Mouse (Mus musculus): ENCODE data around the gene Arhgef7. TPM values are rescaled to one million over a fixed set of nuclear protein-coding genes. Genes with fewer than 3 reads are reported as not detected.
A peak's percentile ranks its signal among the peaks of the same experiment; 100 is the strongest.

Arhgef7 gene
- total and polyA plus RNA-seq, 3 experiments: 59.7 to 117 (median 114) TPM

- peak in 1 of 2 experiments; percentile 27 for DNase-seq
- Histone ChIP-seq H3K4me3 (no peak overlapping the region), H3K27ac (no peak overlapping the region), H3K9ac (ENCODE audit: low read depth, low read length) (no peak overlapping the region), H3K27me3 (ENCODE audit: control insufficient read depth, insufficient read depth, low read length) (no peaks in the 10 kb centered on the region), H3K4me1 (ENCODE audit: control insufficient read depth, insufficient read depth, low read length) (no peaks in the 10 kb centered on the region; the same call in 1 of the 2 replicates), H3K79me2 (replicated peaks; ENCODE audit: control insufficient read depth, insufficient read depth, low read length) (no peaks in the 10 kb centered on the region), H3K36me3 (ENCODE audit: control insufficient read depth, insufficient read depth, low read length) (no peaks in the 10 kb centered on the region)
- WGBS: 51% methylated on average over 6 of the region's 6 CpGs
- intact Hi-C loops (cut with DNase I): no loop called here
- TF ChIP-seq CTCF (IDR thresholded peaks at IDR 0.05): no peak
- TF ChIP-seq POLR2A (IDR thresholded peaks at IDR 0.05; ENCODE audit: insufficient read depth, low read depth, low read length): no peak
- no peak for TF ChIP-seq EP300 (IDR thresholded peaks at IDR 0.05; ENCODE audit: insufficient read depth, low read depth, low read length)
Measured at GRCm38 (mm10) chr8:11737096-11737495, 9.6 kb downstream of the Arhgef7 start.

GRCm38 (mm10) chr8:11739082-11739481 lies 11.6 kb downstream of the Arhgef7 start:
- Histone ChIP-seq H3K36me3 (ENCODE audit: control insufficient read depth, insufficient read depth, low read length) (no peaks in the 10 kb centered on the region), H3K4me3 (no peak overlapping the region), H3K9ac (ENCODE audit: low read depth, low read length) (no peak overlapping the region), H3K4me1 (ENCODE audit: control insufficient read depth, insufficient read depth, low read length) (no peaks in the 10 kb centered on the region; the same call in 1 of the 2 replicates), H3K79me2 (replicated peaks; ENCODE audit: control insufficient read depth, insufficient read depth, low read length) (no peaks in the 10 kb centered on the region), H3K27me3 (ENCODE audit: control insufficient read depth, insufficient read depth, low read length) (no peaks in the 10 kb centered on the region), H3K27ac (no peak overlapping the region)
- 79% methylated on average over 5 of the region's 5 CpGs for WGBS
- no peak for TF ChIP-seq POLR2A (IDR thresholded peaks at IDR 0.05; ENCODE audit: insufficient read depth, low read depth, low read length)
- TF ChIP-seq CTCF (IDR thresholded peaks at IDR 0.05): peak; percentile 18; the same call in 1 of the 2 replicates
- TF ChIP-seq EP300 (IDR thresholded peaks at IDR 0.05; ENCODE audit: insufficient read depth, low read depth, low read length): no peak
- DNase-seq: no peak
- intact Hi-C loops (cut with DNase I): no loop called here

- no peak for DNase-seq
- 76% methylated on average over 2 of the region's 2 CpGs for WGBS
- H3K4me3 ChIP-seq: no peak overlapping the region
- H3K79me2 ChIP-seq (replicated peaks; ENCODE audit: control insufficient read depth, insufficient read depth, low read length): no peaks in the 10 kb centered on the region
- intact Hi-C loops (cut with DNase I): no loop called here
- TF ChIP-seq EP300 (IDR thresholded peaks at IDR 0.05; ENCODE audit: insufficient read depth, low read depth, low read length) (no peak), CTCF (IDR thresholded peaks at IDR 0.05) (no peak), POLR2A (IDR thresholded peaks at IDR 0.05; ENCODE audit: insufficient read depth, low read depth, low read length) (no peak)
- no peaks in the 10 kb centered on the region; the same call in 1 of the 2 replicates for H3K4me1 ChIP-seq (ENCODE audit: control insufficient read depth, insufficient read depth, low read length)
- no peak overlapping the region for H3K27ac ChIP-seq
- no peaks in the 10 kb centered on the region for H3K27me3 ChIP-seq (ENCODE audit: control insufficient read depth, insufficient read depth, low read length)
- no peak overlapping the region for H3K9ac ChIP-seq (ENCODE audit: low read depth, low read length)
- H3K36me3 ChIP-seq (ENCODE audit: control insufficient read depth, insufficient read depth, low read length): no peaks in the 10 kb centered on the region
Measured at GRCm38 (mm10) chr8:11740857-11741256, 13.3 kb downstream of the Arhgef7 start.

GRCm38 (mm10) chr8:11743580-11743979 lies 16.1 kb downstream of the Arhgef7 start:
- no peak for DNase-seq
- intact Hi-C loops (cut with DNase I): no loop called here
- Histone ChIP-seq H3K27ac (no peak overlapping the region), H3K36me3 (ENCODE audit: control insufficient read depth, insufficient read depth, low read length) (no peaks in the 10 kb centered on the region), H3K79me2 (replicated peaks; ENCODE audit: control insufficient read depth, insufficient read depth, low read length) (no peaks in the 10 kb centered on the region), H3K9ac (ENCODE audit: low read depth, low read length) (no peak overlapping the region), H3K27me3 (ENCODE audit: control insufficient read depth, insufficient read depth, low read length) (no peaks in the 10 kb centered on the region), H3K4me1 (ENCODE audit: control insufficient read depth, insufficient read depth, low read length) (peaks cover 2% of the 10 kb centered on the region; the same call in 1 of the 2 replicates), H3K4me3 (no peak overlapping the region)
- TF ChIP-seq EP300 (IDR thresholded peaks at IDR 0.05; ENCODE audit: insufficient read depth, low read depth, low read length) (no peak), POLR2A (IDR thresholded peaks at IDR 0.05; ENCODE audit: insufficient read depth, low read depth, low read length) (no peak), CTCF (IDR thresholded peaks at IDR 0.05) (no peak)
- WGBS: 50% methylated on average over 10 of the region's 10 CpGs

- DNase-seq: peak; percentile 34 to 39
- Histone ChIP-seq H3K79me2 (replicated peaks; ENCODE audit: control insufficient read depth, insufficient read depth, low read length) (no peaks in the 10 kb centered on the region), H3K27me3 (ENCODE audit: control insufficient read depth, insufficient read depth, low read length) (no peaks in the 10 kb centered on the region), H3K36me3 (ENCODE audit: control insufficient read depth, insufficient read depth, low read length) (no peaks in the 10 kb centered on the region), H3K27ac (peak overlapping the region; percentile 69), H3K9ac (ENCODE audit: low read depth, low read length) (no peak overlapping the region), H3K4me1 (ENCODE audit: control insufficient read depth, insufficient read depth, low read length) (peaks cover 2% of the 10 kb centered on the region; the same call in 1 of the 2 replicates), H3K4me3 (no peak overlapping the region)
- 56% methylated on average over 11 of the region's 11 CpGs for WGBS
- intact Hi-C loops (cut with DNase I): no loop called here
- no peak for TF ChIP-seq POLR2A (IDR thresholded peaks at IDR 0.05; ENCODE audit: insufficient read depth, low read depth, low read length)
- 0 out of 2 replicates have a peak, but pooled peaks have one; percentile 36 for TF ChIP-seq EP300 (IDR thresholded peaks at IDR 0.05; ENCODE audit: insufficient read depth, low read depth, low read length)
Measured at GRCm38 (mm10) chr8:11746850-11747600, 19.5 kb downstream of the Arhgef7 start.

GRCm38 (mm10) chr8:11749472-11749871 lies 22.0 kb downstream of the Arhgef7 start:
- Histone ChIP-seq H3K27me3 (ENCODE audit: control insufficient read depth, insufficient read depth, low read length) (no peaks in the 10 kb centered on the region), H3K79me2 (replicated peaks; ENCODE audit: control insufficient read depth, insufficient read depth, low read length) (no peaks in the 10 kb centered on the region), H3K4me3 (no peak overlapping the region), H3K4me1 (ENCODE audit: control insufficient read depth, insufficient read depth, low read length) (peaks cover 3% of the 10 kb centered on the region; the same call in 1 of the 2 replicates), H3K27ac (peak overlapping the region; percentile 60), H3K9ac (ENCODE audit: low read depth, low read length) (no peak overlapping the region), H3K36me3 (ENCODE audit: control insufficient read depth, insufficient read depth, low read length) (no peaks in the 10 kb centered on the region)
- DNase-seq: peak in 1 of 2 experiments; percentile 32
- 21% methylated on average over 6 of the region's 6 CpGs for WGBS
- intact Hi-C loops (cut with DNase I): no loop called here
- no peak for TF ChIP-seq EP300 (IDR thresholded peaks at IDR 0.05; ENCODE audit: insufficient read depth, low read depth, low read length)
- TF ChIP-seq CTCF (IDR thresholded peaks at IDR 0.05): no peak
- no peak for TF ChIP-seq POLR2A (IDR thresholded peaks at IDR 0.05; ENCODE audit: insufficient read depth, low read depth, low read length)
